Comparison of ENCODE assay signal across 9 mouse cellular contexts in genomic region chr10:80792175-80793032, GRCm38 (mm10). TPM values are rescaled to one million over a fixed set of nuclear protein-coding genes. Genes with fewer than 3 reads are reported as not detected.
DNase-seq lines count a peak whose midpoint lies in the region; ATAC-seq lines count a peak whose summit lies in the region.
"Had no signal": no experiment of that assay in that cellular context is flagged by ENCODE, and none has a peak within 500 bp of the region (broad histone marks: within the 10 kb centered on the region; RNA-seq: fewer than 3 reads in every experiment).

No protein-coding gene starts in this region.

- 57% methylated on average over 41 of the region's 41 CpGs for WGBS in lung, embryonic 16.5 days
- WGBS in stomach, embryonic 16.5 days = 63% methylated on average over 41 of the region's 41 CpGs

- peak; percentile 36; the same call in 1 of the 2 replicates for ATAC-seq in frontal cortex, adult (ENCODE audit: low TSS enrichment)
- 0 out of 2 replicates have a peak, but pooled peaks have one; percentile 8 for ATAC-seq in lung, embryonic 16.5 days (ENCODE audit: low read depth)
- ATAC-seq in stomach, embryonic 16.5 days (ENCODE audit: insufficient read depth, low FRiP score) = no peak

- peaks cover 10% of the 10 kb centered on the region for H3K4me1 ChIP-seq in lung, embryonic 16.5 days (replicated peaks; ENCODE audit: control insufficient read depth, insufficient read depth, low read length)
- H3K4me1 ChIP-seq in stomach, embryonic 16.5 days (ENCODE audit: control insufficient read depth, insufficient read depth, low read length) = peaks cover 14% of the 10 kb centered on the region; the same call in 1 of the 2 replicates

- H3K4me2 ChIP-seq in lung, embryonic 16.5 days (ENCODE audit: low read depth, low read length) = no peak overlapping the region
- no peak overlapping the region for H3K4me2 ChIP-seq in stomach, embryonic 16.5 days (ENCODE audit: low read depth, low read length)

- no peak overlapping the region for H3K9ac ChIP-seq in lung, embryonic 16.5 days (ENCODE audit: low read length)
- H3K9ac ChIP-seq in stomach, embryonic 16.5 days (ENCODE audit: low read length) = 0 out of 2 replicates have a peak overlapping the region, but pooled peaks have one; percentile 19

- H3K36me3 ChIP-seq in lung, embryonic 16.5 days (ENCODE audit: control insufficient read depth, insufficient read depth, low read length) = peaks cover 64% of the 10 kb centered on the region
- H3K36me3 ChIP-seq in stomach, embryonic 16.5 days (ENCODE audit: control insufficient read depth, insufficient read depth, low read length) = peaks cover 29% of the 10 kb centered on the region

- no peak overlapping the region for H3K4me3 ChIP-seq in lung, embryonic 16.5 days (ENCODE audit: low read length)
- no peak overlapping the region for H3K4me3 ChIP-seq in stomach, embryonic 16.5 days (replicated peaks; ENCODE audit: low read length)

- no peaks in the 10 kb centered on the region for H3K27me3 ChIP-seq in lung, embryonic 16.5 days (ENCODE audit: control insufficient read depth, insufficient read depth, low read depth, low read length)
- H3K27me3 ChIP-seq in stomach, embryonic 16.5 days (ENCODE audit: control insufficient read depth, insufficient read depth, low read length) = no peaks in the 10 kb centered on the region

- no peaks in the 10 kb centered on the region for H3K9me3 ChIP-seq in lung, embryonic 16.5 days (ENCODE audit: control insufficient read depth, low read length)
- no peaks in the 10 kb centered on the region for H3K9me3 ChIP-seq in stomach, embryonic 16.5 days (replicated peaks; ENCODE audit: control insufficient read depth, low read length)

- no peak overlapping the region for H3K27ac ChIP-seq in lung, embryonic 16.5 days (ENCODE audit: low read length)
- no peak overlapping the region for H3K27ac ChIP-seq in stomach, embryonic 16.5 days (ENCODE audit: low read length)

- no peak for DNase-seq in frontal cortex, postnatal 25 days (ENCODE audit: low spot score in 2 of 2)
- DNase-seq in lung, postnatal 4 days = no peak
- DNase-seq in cerebellum, adult 9-10 months = peak; percentile 84
- DNase-seq in natural killer cell, adult 2 months (ENCODE audit: low spot score in 2 of 2) = no peak
- DNase-seq in urinary bladder, postnatal 25 days (ENCODE audit: low spot score) = no peak
- DNase-seq: kidney, adult 9 months had no signal

RNA-seq across cellular contexts. Expression of gene Sf3a2, which starts 5.6 kb away (rescaled TPM):
- polyA plus RNA-seq in lung, embryonic 16.5 days (2015; fragmentation: Nextera tagmentation; extraction: Ambion mirVana) = 60.9 and 75.7 TPM in 2 replicates
- polyA plus RNA-seq in stomach, embryonic 16.5 days (2015; fragmentation: Nextera tagmentation; extraction: Ambion mirVana) = 51.3 and 53.7 TPM in 2 replicates

RNA-seq across cellular contexts. Expression of gene Plekhj1, which starts 6.0 kb away (rescaled TPM):
- polyA plus RNA-seq in lung, embryonic 16.5 days (2015; fragmentation: Nextera tagmentation; extraction: Ambion mirVana) = 92.7 and 100 TPM in 2 replicates
- 102 and 114 TPM in 2 replicates for polyA plus RNA-seq in stomach, embryonic 16.5 days (2015; fragmentation: Nextera tagmentation; extraction: Ambion mirVana)

RNA-seq across cellular contexts. Expression of gene Amh, which starts 12.6 kb away (rescaled TPM):
- polyA plus RNA-seq in lung, embryonic 16.5 days (2015; fragmentation: Nextera tagmentation; extraction: Ambion mirVana) = 0.13 TPM in 1 of 2 replicates, not detected in the other
- not detected in 2 replicates for polyA plus RNA-seq in stomach, embryonic 16.5 days (2015; fragmentation: Nextera tagmentation; extraction: Ambion mirVana)

RNA-seq across cellular contexts. Expression of gene Jsrp1, which starts 20.9 kb away (rescaled TPM):
- polyA plus RNA-seq in lung, embryonic 16.5 days (2015; fragmentation: Nextera tagmentation; extraction: Ambion mirVana) = 1.3 and 2.6 TPM in 2 replicates
- 0.65 and 8.4 TPM in 2 replicates for polyA plus RNA-seq in stomach, embryonic 16.5 days (2015; fragmentation: Nextera tagmentation; extraction: Ambion mirVana)

RNA-seq across cellular contexts. Expression of gene Oaz1, which starts 34.1 kb away (rescaled TPM):
- polyA plus RNA-seq in lung, embryonic 16.5 days (2015; fragmentation: Nextera tagmentation; extraction: Ambion mirVana) = 1,799 and 1,972 TPM in 2 replicates
- polyA plus RNA-seq in stomach, embryonic 16.5 days (2015; fragmentation: Nextera tagmentation; extraction: Ambion mirVana) = 1,560 and 1,582 TPM in 2 replicates
